In the genomic region with DNA sequence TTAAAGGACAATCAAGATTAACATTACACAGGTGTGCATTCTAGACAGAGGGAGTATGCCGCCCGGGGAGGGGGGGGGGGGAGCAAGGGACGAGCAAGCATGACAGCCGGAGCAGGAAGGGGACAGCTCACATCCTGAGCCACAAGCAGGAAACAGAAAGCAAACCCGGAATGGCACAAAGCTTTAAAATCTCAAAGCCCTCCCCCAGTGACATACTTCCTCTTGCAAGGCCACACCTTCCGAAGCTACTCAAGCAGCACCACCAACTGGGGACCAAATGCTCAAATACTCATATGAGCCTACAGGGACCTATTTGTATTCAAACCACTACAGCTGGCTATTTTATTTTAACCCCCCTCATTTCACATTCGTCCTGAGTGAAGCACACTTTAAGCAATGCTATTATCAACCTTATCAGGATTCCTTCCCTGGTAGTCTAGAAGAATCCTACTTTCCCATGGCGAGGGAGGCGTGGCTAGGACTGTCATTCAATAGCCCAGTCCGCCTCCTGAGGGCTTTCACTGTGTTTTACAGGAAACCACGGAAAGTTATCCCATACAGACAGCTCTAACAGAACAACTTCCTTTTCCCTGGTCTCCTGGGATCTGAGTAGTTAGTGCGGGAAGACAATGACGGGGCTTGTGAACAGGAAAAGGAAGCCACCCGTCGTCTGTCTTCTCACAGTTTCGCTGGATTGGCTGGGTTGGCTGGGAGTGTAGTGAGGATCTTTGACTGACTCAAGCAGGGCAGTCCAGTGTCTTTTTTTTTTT, we compare ENCODE assay signal across 9 mouse cellular contexts.
DNase-seq lines count a peak whose midpoint lies in the region; ATAC-seq and TF ChIP-seq lines count a peak whose summit lies in the region.
"Had no signal": no experiment of that assay in that cellular context is flagged by ENCODE, and none has a peak within 500 bp of the region (broad histone marks: within the 10 kb centered on the region; RNA-seq: fewer than 3 reads in every experiment).

No protein-coding gene starts in this region.

- TF ChIP-seq CTCF in kidney, adult 2 months (conservative IDR thresholded peaks at IDR 0.05; ENCODE audit: insufficient read depth, insufficient read length, low read depth, low read length), result no peak

- no peaks in the 10 kb centered on the region for H3K36me3 ChIP-seq in kidney, adult 2 months (ENCODE audit: control insufficient read depth, insufficient read depth, low read length)
- no peaks in the 10 kb centered on the region for H3K36me3 ChIP-seq in forebrain, embryonic 12.5 days (replicated peaks)
- H3K36me3 ChIP-seq: limb, embryonic 15.5 days had no signal

- no peaks in the 10 kb centered on the region for H3K4me1 ChIP-seq in kidney, adult 2 months (ENCODE audit: control insufficient read depth, insufficient read depth, low read length)
- H3K4me1 ChIP-seq in forebrain, embryonic 12.5 days, result peaks cover 9% of the 10 kb centered on the region; the same call in 1 of the 2 replicates

- H3K27me3 ChIP-seq in kidney, adult 2 months (replicated peaks; ENCODE audit: control insufficient read depth, insufficient read depth, low read length), result no peaks in the 10 kb centered on the region
- peaks cover 19% of the 10 kb centered on the region for H3K27me3 ChIP-seq in forebrain, embryonic 12.5 days
- H3K27me3 ChIP-seq: limb, embryonic 15.5 days had no signal

- H3K4me3 ChIP-seq in kidney, adult 2 months (ENCODE audit: insufficient read depth, low read depth, low read length), result no peak overlapping the region
- H3K4me3 ChIP-seq in forebrain, embryonic 12.5 days (replicated peaks), result no peak overlapping the region
- H3K4me3 ChIP-seq: limb, embryonic 15.5 days had no signal

- intact Hi-C loops in left cerebral cortex, postnatal 25 days (cut with DNase I), result no loop called here

- peak; percentile 44 for DNase-seq in adrenal gland, postnatal 14 days
- no peak for DNase-seq in adrenal gland, adult 18-20 months (ENCODE audit: low spot score in 2 of 2)
- DNase-seq in heart, adult 8-10 months (ENCODE audit: low spot score), result peak; percentile 73
- peak; percentile 81 for DNase-seq in kidney, adult 2 months
- DNase-seq in lung, postnatal 4 days, result peak; percentile 42 to 68
- no peak for DNase-seq in left cerebral cortex, postnatal 25 days (ENCODE audit: low spot score in 2 of 2)
- DNase-seq in testis, postnatal 10 days (ENCODE audit: low spot score), result no peak

- 55% methylated on average over 16 of the region's 16 CpGs for WGBS in kidney, adult 2 months
- WGBS in forebrain, embryonic 12.5 days, result 78% methylated on average over 16 of the region's 16 CpGs

- ATAC-seq in forebrain, embryonic 12.5 days (ENCODE audit: low FRiP score), result no peak

- TF ChIP-seq POLR2A in kidney, adult 2 months (IDR thresholded peaks at IDR 0.05; ENCODE audit: low read depth, low read length), result no peak

- no peak overlapping the region for H3K9ac ChIP-seq in forebrain, embryonic 12.5 days
- H3K9ac ChIP-seq: limb, embryonic 15.5 days had no signal

- no peak overlapping the region for H3K4me2 ChIP-seq in forebrain, embryonic 12.5 days
- H3K4me2 ChIP-seq: limb, embryonic 15.5 days had no signal

- no peaks in the 10 kb centered on the region for H3K9me3 ChIP-seq in forebrain, embryonic 12.5 days
- H3K9me3 ChIP-seq: limb, embryonic 15.5 days had no signal

- no peak overlapping the region for H3K27ac ChIP-seq in kidney, adult 2 months (ENCODE audit: insufficient read depth, low read depth, low read length)
- H3K27ac ChIP-seq in forebrain, embryonic 12.5 days, result no peak overlapping the region
- H3K27ac ChIP-seq: limb, embryonic 15.5 days had no signal

Comparison
In these comparisons a context has a peak if more than half of its experiments do, and no peak if none do; other contexts are left out.
1. DNase-seq: peak in adrenal gland, postnatal 14 days (single experiment), heart, adult 8-10 months (single experiment), kidney, adult 2 months (single experiment) and lung, postnatal 4 days (2 of 2); none in adrenal gland, adult 18-20 months (0 of 2), left cerebral cortex, postnatal 25 days (0 of 2) and testis, postnatal 10 days (single experiment).